Mouse (Mus musculus): ENCODE data around the gene Arpp21.

Arpp21 gene

DNA sequence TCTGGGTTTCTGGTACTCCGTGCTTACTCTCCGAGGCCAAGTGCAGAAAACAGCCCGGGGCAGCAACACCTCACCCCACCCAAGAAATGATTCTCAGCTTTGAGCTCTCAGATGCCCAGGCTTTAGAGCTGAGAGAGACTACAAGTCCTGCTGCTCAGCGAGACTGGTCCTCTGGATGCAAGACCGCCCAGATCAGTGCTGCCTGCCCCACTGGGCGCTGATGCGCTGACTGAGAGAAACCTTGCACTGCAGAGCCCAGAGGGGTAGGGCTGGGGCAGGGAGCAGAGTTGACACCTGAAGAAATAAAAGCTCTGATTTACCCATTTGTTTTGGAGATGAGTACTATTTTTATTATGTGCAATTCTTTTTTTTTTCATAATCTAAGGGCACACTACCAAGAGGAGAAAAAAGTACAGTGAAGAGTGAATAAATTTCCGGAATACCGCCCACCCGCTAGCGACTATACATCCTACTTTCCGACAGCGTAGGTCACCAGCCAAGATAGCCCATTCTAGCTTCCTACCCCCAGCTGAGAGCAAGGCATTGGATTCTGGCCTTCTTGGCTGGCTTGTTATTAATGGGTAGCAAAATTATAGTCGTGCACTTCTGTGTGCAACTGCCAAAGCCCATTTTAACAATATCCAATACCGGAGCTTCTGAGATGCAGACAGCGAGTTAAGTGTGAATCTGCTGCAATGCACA, at the start of gene Arpp21:
Gene Arpp21, minus strand, starts transcription at position 243 of the 702 bp plus-strand sequence.
- DNase-seq (ENCODE audit: low spot score): peak; percentile 48

DNA sequence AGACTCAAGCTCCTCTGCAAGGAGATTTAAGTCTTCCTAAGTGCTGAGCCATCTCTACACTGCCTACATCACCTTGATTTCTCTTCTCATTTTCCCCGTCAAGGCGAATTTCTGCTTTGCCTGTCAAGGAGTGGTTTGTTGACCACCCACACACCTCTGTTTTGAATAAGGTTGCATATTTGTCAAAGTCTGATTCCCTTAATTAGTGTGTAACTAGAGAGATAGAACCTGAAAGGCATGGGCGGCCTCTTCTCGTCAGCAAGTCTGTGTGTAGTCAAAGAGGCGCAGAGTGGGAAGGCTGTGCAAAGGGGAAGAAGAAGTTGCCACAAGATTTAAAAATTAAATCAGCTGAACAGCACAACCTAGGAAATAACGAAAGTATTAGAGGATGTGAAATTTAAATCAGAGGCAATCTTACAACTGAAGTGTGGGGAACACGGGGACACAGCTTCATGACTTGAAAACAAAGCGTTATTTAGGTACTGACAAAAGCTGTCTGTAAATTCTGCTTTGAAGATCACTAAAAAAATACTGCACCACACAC, 36.8 kb upstream of the Arpp21 start:
- no peak for DNase-seq (ENCODE audit: low spot score)

GRCm38 (mm10) chr9:112264982-112265641, 29.4 kb upstream of the Arpp21 start:
- DNase-seq (ENCODE audit: low spot score): no peak

DNA sequence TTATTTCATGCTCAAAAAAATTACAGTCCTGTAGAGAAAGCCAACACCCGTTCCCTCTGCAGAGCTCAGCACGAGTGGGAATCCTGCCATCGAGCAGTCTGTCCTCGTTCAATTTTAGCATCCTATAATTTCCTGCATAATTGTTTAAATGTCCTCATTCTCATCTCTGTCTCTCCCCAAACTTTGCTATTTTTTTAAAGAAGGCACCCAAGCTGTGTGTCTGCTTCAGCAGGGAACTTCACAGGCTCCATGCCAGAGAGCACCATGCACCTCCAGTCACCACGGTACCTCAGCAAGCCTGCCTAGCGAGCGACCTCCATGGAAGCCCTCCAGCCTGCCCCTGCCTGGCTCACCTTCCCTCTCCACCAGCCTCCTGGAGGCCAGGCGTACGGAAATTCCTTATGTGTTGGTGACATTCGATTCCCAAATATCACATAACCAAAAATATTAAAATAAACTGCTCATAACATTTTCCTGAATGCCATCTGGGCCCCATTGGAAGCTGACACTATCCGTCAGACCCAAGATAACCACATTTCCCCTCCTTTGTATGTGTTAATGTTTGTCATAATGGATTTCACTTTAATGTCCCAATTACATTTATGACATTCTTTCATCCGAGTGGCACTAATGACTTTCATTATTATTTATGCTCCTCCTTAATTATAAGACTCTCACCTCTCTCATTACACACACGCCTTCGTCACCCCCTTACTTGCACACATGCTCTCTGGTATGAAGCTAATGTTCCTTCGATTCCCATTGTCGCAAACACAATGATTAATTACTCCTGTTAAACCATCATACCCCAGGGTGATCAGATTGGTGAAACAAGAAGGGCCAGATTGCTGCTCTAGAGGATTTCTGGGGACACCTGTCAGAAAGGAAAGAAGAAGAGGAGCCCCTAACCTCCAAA, 26.5 kb upstream of the Arpp21 start:
- no peak for DNase-seq (ENCODE audit: low spot score)

- no peak for DNase-seq (ENCODE audit: low spot score)
Measured at GRCm38 (mm10) chr9:112261556-112261955, 25.8 kb upstream of the Arpp21 start.

DNA sequence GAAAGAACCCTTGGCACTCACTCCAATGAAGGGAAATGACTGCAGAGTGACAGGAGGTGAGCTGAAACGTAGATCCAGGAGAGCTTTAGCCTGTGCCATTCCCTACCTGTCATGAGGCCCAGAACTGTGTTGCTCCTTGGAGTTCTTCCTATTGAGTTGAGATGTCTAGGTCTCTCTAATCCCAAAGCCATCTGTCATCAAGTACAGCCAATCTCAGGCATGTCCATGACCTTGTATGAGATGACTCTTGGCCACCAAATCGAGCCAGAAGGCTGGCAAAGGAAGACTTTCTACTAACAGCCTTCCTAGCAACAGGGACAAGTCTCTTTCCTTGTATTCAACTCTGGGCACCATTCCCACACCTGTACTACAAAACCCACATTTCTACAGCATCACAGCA, 25.0 kb upstream of the Arpp21 start:
- DNase-seq (ENCODE audit: low spot score): no peak

GRCm38 (mm10) chr9:112258560-112258959, 22.8 kb upstream of the Arpp21 start:
- no peak for DNase-seq (ENCODE audit: low spot score)

- no peak for DNase-seq (ENCODE audit: low spot score)
Measured at GRCm38 (mm10) chr9:112255971-112256370, 20.2 kb upstream of the Arpp21 start.

DNA sequence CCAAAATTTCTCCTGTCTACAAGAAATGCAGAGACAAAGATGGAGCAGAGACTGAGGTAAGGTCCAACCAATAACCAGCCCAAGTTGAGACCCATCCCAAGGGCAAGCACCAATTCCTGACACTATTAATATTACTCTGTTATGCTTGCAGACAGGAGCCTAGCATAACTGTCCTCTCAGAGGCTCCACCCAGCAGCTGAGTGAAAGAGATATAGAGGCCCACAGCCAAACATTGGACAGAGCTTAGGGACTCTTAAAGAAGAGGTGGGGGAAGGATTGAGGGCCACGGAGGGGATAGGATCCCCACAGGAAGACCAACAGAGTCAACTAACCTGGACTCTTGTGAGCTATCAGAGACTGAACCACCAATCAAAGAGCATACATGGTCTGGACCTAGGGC, 18.0 kb upstream of the Arpp21 start:
- no peak for DNase-seq (ENCODE audit: low spot score)

- no peak for DNase-seq (ENCODE audit: low spot score)
Measured at GRCm38 (mm10) chr9:112251857-112252256, 16.1 kb upstream of the Arpp21 start.

DNA sequence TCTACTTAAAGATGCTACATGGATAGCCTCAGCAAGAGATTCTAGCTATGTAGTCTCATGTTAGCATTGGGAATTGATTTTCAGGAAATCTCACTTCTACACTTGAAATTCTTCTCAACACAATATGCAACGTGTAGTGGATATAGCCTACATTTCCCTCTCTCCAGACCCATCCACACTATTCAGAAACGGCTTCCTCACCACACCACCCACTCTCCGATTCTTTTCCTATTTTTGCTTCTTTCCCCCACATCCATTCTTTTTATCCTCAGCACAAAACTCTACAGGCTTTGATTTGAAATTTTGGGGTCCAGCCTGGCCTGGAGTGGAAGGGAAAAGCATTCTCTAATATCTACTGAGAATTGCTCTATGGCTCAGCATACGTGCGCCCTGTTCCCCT, 15.6 kb upstream of the Arpp21 start:
- no peak for DNase-seq (ENCODE audit: low spot score)

DNA sequence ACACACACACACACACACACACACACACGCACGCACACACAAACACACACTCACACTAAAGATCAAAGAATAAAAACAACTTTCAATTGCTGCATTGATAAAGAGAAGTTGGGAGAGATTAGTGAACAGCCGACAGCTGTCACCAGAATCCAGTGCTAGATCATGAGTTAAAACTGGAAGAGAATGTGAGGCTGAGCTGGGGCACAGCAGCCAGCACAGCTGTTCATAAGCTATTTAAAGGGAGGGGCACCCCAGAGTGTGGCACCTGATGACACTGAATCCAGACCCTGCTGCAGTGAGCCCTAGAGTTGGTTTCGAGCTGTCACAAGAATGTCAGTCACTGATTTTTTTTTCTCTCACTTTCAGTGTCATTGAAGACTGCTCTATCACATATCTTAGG, 14.0 kb upstream of the Arpp21 start:
- DNase-seq (ENCODE audit: low spot score): no peak

- no peak for DNase-seq (ENCODE audit: low spot score)
Measured at GRCm38 (mm10) chr9:112247183-112247582, 11.4 kb upstream of the Arpp21 start.

DNA sequence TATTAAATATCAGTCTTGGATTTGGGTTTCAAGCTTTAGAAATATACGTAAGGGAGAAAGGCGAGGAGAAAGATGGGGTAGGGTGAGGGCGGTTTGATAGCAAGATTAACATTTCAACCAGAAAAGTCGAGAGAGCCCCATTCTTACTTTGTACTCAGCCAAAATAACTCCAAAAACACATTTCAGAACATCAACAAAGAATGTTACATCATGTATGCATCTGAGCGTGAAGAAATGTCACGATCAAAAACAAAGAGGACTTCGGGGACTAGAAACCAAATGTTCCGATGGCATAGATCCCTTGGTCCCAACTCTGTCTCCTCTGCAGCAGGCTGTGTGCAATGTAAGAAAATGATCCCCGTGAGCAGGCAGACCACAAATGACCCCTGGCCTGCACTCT, 2.4 kb upstream of the Arpp21 start:
- DNase-seq (ENCODE audit: low spot score): no peak

DNA sequence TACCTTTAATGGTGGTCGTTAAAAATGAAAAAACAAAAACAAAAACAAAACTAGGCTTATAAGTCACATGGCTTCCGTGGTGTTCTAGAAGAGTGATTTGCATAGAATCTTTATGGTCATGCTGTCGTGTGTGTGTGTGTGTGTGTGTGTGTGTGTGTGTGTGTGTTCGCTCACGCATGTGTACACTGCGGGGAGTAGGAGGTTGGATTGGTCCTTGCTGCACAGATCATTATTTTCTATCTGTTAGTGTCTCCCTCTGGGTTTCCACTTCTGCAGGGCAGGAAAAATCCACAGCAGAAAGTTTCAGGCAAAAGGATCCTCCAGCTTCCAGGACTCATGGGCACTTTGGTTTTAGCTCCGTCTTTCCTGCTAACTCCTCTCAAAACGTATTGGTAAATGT, 813 bp upstream of the Arpp21 start:
- no peak for DNase-seq (ENCODE audit: low spot score)

- DNase-seq (ENCODE audit: low spot score): peak; percentile 53
Measured at GRCm38 (mm10) chr9:112235041-112235695, 570 bp downstream of the Arpp21 start.

- DNase-seq (ENCODE audit: low spot score): peak; percentile 45
Measured at GRCm38 (mm10) chr9:112234505-112235024, 1.2 kb downstream of the Arpp21 start.

- no peak for DNase-seq (ENCODE audit: low spot score)
Measured at GRCm38 (mm10) chr9:112233822-112234504, 1.8 kb downstream of the Arpp21 start.

DNA sequence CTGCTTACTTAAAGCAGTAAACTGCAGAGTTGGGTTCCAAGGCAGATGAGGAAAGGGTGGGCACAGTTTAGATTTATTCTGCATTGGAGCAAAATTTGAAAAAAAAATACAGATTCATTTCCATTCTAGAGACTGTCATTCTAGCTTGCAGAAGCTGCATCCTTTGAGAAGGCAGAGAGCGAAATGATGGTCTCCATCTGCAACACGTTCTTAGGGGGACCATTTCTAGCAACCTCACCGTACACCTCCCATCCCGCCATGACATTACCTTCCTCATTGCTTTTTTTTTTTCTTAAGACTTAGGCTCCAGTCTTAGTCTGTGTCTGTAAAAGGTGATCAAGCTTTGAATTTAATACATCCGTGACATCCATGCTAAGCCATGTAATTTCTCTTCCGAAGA, 2.4 kb downstream of the Arpp21 start:
- no peak for DNase-seq (ENCODE audit: low spot score)

- DNase-seq (ENCODE audit: low spot score): no peak
Measured at GRCm38 (mm10) chr9:112231935-112232575, 3.7 kb downstream of the Arpp21 start.

GRCm38 (mm10) chr9:112231383-112231782, 4.4 kb downstream of the Arpp21 start:
- no peak for DNase-seq (ENCODE audit: low spot score)
